Mouse (Mus musculus) frontal cortex, postnatal 10 days (tissue): ENCODE data around the gene Parvb.

Experiments used
- DNase-seq, 2 experiments: peaks; one replicate each; pipeline ENCODE4 v3.0.0; 2022; ENCODE audit warnings: low spot score in 2 of 2, mixed read lengths in 1 of 2

Gene Parvb

GRCm38 (mm10) chr15:84217969-84218782, 13.7 kb upstream of the Parvb start:
- no peak for DNase-seq

DNA sequence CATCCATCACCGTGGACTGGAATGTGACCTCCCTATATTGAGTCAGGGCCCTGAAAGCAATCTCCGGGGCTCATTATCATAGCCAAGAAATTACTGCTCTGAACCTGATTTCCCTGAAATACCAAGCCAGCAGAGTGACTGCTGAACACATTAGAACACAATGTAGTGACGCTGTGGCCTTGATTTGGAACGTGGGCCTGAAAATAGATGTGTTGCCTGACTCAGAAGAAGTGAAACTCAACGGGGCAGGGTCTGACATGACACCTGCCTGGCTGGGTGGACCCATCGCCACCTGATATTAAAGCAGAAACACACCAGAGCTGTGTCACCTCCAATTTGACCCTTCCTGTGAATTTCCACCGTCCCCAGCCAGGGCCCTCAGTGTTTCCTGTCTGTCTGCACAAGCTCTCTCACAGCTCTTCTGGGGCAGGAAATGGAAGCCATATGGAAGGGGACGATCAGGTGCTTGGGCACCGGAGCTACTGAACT, 13.0 kb upstream of the Parvb start:
- DNase-seq, result no peak

GRCm38 (mm10) chr15:84221539-84221938, 10.3 kb upstream of the Parvb start:
- DNase-seq, result no peak

GRCm38 (mm10) chr15:84223423-84223822, 8.4 kb upstream of the Parvb start:
- no peak for DNase-seq

- no peak for DNase-seq
These were observed 7.1 kb upstream of the Parvb start for GRCm38 (mm10) chr15:84224779-84225178.

- no peak for DNase-seq
These were observed 4.9 kb upstream of the Parvb start for GRCm38 (mm10) chr15:84226918-84227317.

GRCm38 (mm10) chr15:84230661-84231060, 1.2 kb upstream of the Parvb start:
- no peak for DNase-seq

DNA sequence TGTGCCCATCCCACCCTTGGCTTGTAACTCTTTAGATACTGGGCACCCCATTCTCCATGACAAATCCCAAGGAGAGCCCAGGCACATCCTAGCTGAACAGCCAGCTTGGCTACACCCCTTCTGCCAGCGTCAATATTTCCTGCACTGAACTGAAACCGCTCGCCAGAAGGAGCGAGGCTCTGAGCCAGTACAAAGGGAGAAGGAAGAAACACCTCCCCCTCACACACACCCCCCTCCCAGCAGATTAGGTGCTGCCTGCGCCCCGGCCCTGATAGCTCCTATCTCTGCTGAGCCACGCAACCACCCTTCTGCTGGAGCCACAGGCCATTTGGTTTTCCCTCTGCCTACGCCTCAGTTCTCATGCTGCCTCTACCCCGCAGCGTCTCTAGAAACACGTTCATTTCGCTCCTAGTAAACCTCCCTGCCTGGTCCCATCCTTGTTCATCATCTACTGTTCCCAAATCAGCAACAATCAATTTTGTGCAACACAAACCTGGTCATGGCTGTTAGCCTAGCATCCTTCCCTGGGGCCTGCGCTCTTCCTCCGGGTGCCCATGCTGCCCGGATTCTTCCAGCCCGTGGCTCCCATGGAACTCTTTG, 630 bp upstream of the Parvb start:
- DNase-seq, result peak in 1 of 2 experiments; percentile 48

- no peak for DNase-seq
These were observed 766 bp downstream of the Parvb start for GRCm38 (mm10) chr15:84232609-84233008.

- DNase-seq, result no peak
These were observed 3.1 kb downstream of the Parvb start for GRCm38 (mm10) chr15:84234794-84235581.

DNA sequence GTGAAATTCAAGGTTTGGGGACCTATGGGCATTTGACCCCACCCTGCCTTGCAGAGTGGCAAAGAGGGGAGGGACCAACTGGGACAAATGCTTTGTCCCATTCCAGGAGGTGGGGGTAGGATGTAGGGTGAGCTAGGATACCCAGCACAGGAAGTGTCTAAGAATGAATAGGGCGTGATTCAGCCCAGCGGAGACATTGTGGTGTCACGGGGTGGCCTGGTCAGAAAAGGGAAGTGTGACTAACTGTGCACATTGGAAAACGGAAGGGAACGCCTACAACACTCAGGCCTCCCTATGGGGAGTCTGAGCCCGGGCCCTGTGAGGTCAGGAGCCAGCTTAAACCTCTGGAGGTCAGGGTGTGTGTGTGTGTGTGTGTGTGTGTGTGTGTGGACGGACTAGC, 3.8 kb downstream of the Parvb start:
- no peak for DNase-seq

DNA sequence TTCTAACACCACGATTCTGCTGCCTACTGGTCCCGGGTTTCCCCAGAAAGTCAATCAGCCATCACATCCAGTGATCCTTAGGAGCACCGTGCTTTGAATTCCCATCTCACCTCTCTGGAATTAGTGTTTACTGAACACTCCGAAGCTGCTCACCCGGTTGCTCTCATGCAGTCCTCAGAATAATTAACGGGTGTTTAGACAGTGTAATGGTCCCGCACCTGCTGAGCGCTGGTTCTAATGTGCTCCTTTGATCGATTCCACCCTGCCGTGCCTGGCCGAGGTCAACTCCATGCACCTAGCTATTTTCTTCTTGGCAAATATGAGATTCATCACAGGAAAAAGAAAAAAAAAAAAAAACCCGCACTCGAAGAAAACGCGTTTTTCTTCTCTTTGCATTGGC, 6.7 kb downstream of the Parvb start:
- no peak for DNase-seq

DNA sequence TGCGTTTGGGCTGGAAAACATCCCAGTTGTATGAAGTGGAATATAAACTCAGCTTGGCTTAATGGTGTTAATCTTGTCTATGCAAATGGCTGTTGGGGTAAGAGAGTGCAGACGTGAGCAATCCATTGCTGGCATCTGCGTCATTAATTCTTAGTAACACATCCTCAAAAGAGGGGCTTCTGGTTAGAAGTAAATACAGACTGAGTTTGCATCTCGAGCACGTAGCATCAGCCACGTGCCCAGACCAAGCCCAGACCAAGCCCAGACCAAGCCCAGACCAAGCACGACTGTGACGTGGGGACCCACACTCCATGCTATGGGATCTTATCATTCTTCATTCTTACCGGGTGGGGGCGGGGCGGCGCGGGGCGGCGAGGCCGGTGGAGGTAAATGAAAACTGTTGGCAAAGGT, 7.2 kb downstream of the Parvb start:
- DNase-seq, result no peak

DNA sequence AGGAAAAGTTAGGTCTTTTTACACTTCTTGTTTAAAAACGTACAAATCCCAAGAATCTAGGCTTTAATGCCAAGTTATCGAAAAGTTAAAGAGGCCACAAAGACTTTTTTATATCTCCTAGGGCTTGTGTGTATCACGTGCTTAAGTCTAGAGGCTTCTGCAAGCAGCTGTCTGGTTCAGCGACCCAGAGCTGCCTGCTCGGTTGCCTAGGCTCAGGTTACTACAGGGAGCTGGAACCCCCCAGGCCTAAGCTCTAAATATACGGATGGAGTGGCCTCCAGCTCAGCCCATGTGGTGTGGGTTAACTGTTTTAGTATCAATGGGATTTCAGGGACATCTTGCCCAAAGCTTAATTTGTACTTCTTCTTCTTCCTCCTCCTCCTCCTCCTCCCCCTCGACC, 9.7 kb downstream of the Parvb start:
- DNase-seq, result no peak

GRCm38 (mm10) chr15:84245104-84245503, 13.3 kb downstream of the Parvb start:
- DNase-seq, result no peak

- no peak for DNase-seq
These were observed 14.4 kb downstream of the Parvb start for GRCm38 (mm10) chr15:84246195-84246594.

DNA sequence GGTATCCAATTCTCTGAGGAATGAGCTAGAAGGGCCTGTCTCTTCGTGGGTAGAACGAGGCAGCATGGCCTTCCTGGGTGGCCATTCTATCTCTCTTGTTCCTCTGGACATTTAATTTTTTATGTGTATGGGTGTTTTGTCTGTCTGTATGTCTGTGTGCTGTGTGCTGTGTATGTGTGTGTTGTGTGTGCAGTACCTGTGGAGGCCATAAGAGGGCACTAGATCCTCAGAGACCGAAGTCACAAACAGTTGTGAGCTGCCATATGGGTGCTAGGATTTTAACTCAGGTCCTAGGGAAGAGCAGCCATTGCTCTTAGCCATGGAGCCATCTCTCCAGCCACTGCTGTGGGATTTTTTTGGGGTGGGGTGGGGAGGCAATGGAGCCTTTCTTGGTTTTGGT, 15.5 kb downstream of the Parvb start:
- no peak for DNase-seq

GRCm38 (mm10) chr15:84251227-84251626, 19.4 kb downstream of the Parvb start:
- no peak for DNase-seq

GRCm38 (mm10) chr15:84252645-84253044, 20.8 kb downstream of the Parvb start:
- no peak for DNase-seq

- DNase-seq, result no peak
These were observed 21.9 kb downstream of the Parvb start for GRCm38 (mm10) chr15:84253757-84254156.

- DNase-seq, result no peak
These were observed 22.5 kb downstream of the Parvb start for GRCm38 (mm10) chr15:84254387-84254786.

GRCm38 (mm10) chr15:84256254-84256850, 24.5 kb downstream of the Parvb start:
- DNase-seq, result no peak
